Mouse (Mus musculus) heart, embryonic 11.5 days (tissue): ENCODE measurements around the gene Kifap3. TPM values are rescaled to one million over a fixed set of nuclear protein-coding genes. Genes with fewer than 3 reads are reported as not detected.
"Not testable (repeated sequence)": the region's sequence is repeated elsewhere in the genome, so short reads cannot be mapped to it uniquely, and the experiment has no call there.

ENCODE experiments used
- ATAC-seq: fragments of 200-750 bp; cut with Nextera tagmentation; replicated peaks from 2 replicates; pipeline ENCODE4 v1.8.0; 2017; ENCODE audit warnings: moderate library complexity; ENCODE audit not compliant: insufficient number of reproducible peaks, low FRiP score, low TSS enrichment
- H3K27ac ChIP-seq: fragments of 300-500 bp; sonication (generic); 2 replicates; pipeline ENCODE4 v1.5.1; 2014; ENCODE audit warnings: mild to moderate bottlenecking, low read depth, low read length
- H3K27me3 ChIP-seq: fragments of 300-500 bp; sonication (generic); 2 replicates; pipeline ENCODE4 v1.6.1; 2014; ENCODE audit warnings: mild to moderate bottlenecking, low read length, mixed read lengths; ENCODE audit not compliant: control insufficient read depth, insufficient read depth
- H3K36me3 ChIP-seq: fragments of 300-500 bp; sonication (generic); 2 replicates; pipeline ENCODE4 v1.6.1; 2014; ENCODE audit warnings: mild to moderate bottlenecking, low read length, moderate library complexity, mixed read lengths; ENCODE audit not compliant: control insufficient read depth, insufficient read depth
- H3K4me1 ChIP-seq: fragments of 300-500 bp; sonication (generic); 2 replicates; pipeline ENCODE4 v1.6.1; 2014; ENCODE audit warnings: low read length; ENCODE audit not compliant: control insufficient read depth, insufficient read depth
- H3K4me2 ChIP-seq: fragments of 300-500 bp; sonication (generic); 2 replicates; pipeline ENCODE4 v1.6.1; 2014; ENCODE audit warnings: mild to moderate bottlenecking, moderate library complexity
- H3K4me3 ChIP-seq: fragments of 300-500 bp; sonication (generic); 2 replicates; pipeline ENCODE4 v1.5.1; 2014; ENCODE audit warnings: low read depth, low read length
- H3K9ac ChIP-seq: fragments of 300-500 bp; sonication (generic); 2 replicates; pipeline ENCODE4 v1.6.1; 2014; ENCODE audit warnings: mild to moderate bottlenecking, low read depth, low read length, moderate library complexity
- H3K9me3 ChIP-seq: fragments of 300-500 bp; sonication (generic); replicated peaks from 2 replicates; pipeline ENCODE4 v1.6.1; 2016; ENCODE audit warnings: low read length; ENCODE audit not compliant: control insufficient read depth
- WGBS: fragments of 180-500 bp; shearing (Covaris S2); extraction: QIAGEN DNeasy Blood & Tissue Kit; methylation state at CpG from one replicate; pipeline ENCODE4 v1.1.7; 2014; ENCODE audit not compliant: insufficient replicate concordance; 5-methylcytosine and 5-hydroxymethylcytosine counted together
- polyA plus RNA-seq: library from polyadenylated mRNA; unstranded; fragments of >200 nt; fragmentation: Nextera tagmentation; extraction: Ambion mirVana; gene quantifications from 2 replicates; pipeline ENCODE4 v1.2.1, GENCODE M21; 2014

Kifap3 gene
- polyA plus RNA-seq: 29.3 and 32.5 TPM in 2 replicates

DNA sequence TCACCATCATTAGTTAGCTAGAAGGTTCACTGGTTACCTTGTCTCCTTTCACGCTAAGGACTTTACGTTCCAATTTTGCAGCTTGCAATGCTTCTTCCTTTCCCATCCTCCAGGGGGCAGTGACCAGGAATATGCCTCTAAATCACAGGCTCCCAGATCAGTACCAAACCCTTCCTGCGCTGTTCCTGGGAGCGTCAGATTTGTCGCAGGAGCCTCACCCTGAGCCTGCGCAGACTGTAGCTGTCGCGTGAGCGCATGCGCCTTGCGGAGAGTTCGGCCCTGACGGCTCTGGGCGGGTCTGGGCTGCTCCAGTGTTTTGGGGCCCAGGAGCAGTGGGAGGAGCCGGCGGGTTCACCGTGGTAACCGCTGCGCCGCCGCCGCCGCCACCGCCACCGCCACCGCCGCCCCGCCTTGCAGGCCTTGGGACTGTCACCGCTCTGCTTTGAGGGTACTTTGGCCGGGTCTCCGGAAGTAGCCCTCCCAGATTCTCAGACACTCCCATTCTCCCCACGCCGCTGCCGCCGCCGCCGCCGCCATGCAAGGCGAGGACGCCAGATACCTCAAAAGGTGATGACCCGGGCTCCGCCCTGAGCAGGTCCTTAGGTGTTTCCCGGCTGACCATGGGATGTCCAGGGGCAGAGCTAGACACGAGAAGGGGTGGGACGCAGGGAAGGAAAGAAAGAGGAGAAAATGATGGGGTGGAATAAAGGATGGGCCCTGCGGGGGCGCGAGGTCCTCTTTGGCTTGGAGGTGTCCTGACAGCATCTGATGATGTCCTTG lies at the start of gene Kifap3:
Kifap3 (plus strand) TSS at position 248 of the 780 bp plus-strand sequence.
- peak within 1 kb of the TSS; percentile 81 for H3K4me3 ChIP-seq
- no peaks in the 10 kb centered on the region for H3K9me3 ChIP-seq
- peak; percentile 100 for ATAC-seq
- H3K27me3 ChIP-seq: no peaks in the 10 kb centered on the region
- H3K4me2 ChIP-seq: peak within 1 kb of the TSS; percentile 74
- peak within 1 kb of the TSS; percentile 80 for H3K9ac ChIP-seq
- H3K36me3 ChIP-seq: no peaks in the 10 kb centered on the region
- H3K27ac ChIP-seq: peak within 1 kb of the TSS; percentile 29; the same call in 1 of the 2 replicates
- no peaks in the 10 kb centered on the region for H3K4me1 ChIP-seq
- under 1% methylated on average over 48 of the region's 48 CpGs for WGBS

DNA sequence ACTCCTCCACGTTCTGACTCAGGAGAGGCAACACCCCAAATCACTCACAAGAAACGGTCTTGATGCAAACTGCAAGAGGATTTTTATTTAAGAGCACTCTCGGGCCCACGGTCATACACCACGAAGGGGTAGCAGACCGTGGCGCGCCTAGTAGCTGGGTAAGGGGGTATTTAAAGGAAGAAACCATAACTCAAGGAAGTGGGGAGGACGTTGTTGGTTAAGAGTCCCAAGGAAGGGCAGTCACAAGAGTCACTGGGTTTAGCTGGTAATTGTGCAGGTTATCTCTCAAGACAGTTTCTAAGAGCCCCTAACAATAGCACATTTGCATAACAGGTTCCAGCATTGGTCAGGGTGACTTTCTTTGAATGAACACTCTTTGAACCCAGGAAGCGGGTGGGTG lies 48.2 kb upstream of the Kifap3 start:
- not testable (repeated sequence) for ATAC-seq, H3K9me3 ChIP-seq, H3K36me3 ChIP-seq, H3K9ac ChIP-seq, H3K27ac ChIP-seq, H3K4me3 ChIP-seq, H3K4me2 ChIP-seq, H3K27me3 ChIP-seq, H3K4me1 ChIP-seq
- 82% methylated on average over 10 of the region's 10 CpGs for WGBS

DNA sequence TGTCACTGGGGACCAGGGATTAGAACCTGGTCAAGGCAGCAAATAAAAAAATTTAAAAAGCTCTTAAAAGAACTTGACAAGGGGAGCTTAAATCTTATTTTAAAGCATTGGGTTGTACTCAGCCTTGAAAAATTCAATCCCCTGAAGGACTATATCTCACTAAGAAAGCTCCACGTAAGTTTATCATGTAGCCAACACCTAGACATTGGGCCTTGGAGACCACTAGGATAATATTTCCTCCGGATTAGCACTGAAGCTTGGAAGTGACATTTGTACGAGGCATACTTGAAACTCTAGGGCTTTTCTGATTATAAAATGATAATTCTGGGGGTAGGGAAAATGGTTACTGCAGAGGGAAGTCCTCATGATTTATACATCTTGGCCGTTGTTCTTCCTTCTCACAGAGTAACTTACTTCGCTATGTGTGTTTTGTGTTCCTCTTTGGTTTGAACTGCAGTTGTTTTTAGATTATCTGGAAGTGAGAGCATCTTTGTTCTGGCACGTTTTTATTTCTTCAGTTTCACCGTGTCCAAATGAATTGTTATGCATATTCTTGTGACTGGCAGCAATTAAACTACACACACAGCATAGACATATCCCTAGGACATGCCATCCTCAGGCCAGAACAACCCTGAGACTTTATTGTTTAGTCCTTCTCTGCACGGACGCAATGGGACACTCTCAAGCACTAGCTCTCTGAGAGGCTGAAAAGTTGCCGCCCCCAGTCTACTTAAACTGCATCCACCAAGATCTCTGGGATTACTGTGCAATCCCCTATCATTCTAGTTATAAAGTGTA lies 42.7 kb upstream of the Kifap3 start:
- Histone ChIP-seq H3K27me3 (no peaks in the 10 kb centered on the region), H3K36me3 (no peaks in the 10 kb centered on the region), H3K27ac (no peak overlapping the region), H3K4me3 (no peak overlapping the region), H3K9ac (no peak overlapping the region), H3K4me2 (no peak overlapping the region), H3K9me3 (no peaks in the 10 kb centered on the region; the same call in 1 of the 2 replicates), H3K4me1 (no peaks in the 10 kb centered on the region)
- WGBS: 76% methylated on average over 10 of the region's 10 CpGs
- no peak for ATAC-seq

DNA sequence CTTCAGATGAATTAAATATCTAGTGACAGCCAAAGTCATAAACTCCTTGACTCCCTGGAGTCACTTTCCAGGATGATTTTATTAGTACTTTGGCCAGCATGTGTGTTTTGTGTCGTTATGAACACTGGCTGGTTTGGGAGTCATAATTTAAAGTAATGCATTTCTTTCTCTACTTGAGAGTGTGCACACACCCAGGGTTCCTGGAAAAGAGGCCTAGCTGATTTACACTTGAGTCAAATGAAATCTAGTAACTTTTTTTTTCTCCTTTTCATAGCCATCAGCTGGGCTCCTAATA lies 42.2 kb upstream of the Kifap3 start:
- Histone ChIP-seq H3K4me2 (no peak overlapping the region), H3K27ac (no peak overlapping the region), H3K4me1 (no peaks in the 10 kb centered on the region), H3K36me3 (no peaks in the 10 kb centered on the region), H3K9me3 (no peaks in the 10 kb centered on the region; the same call in 1 of the 2 replicates), H3K9ac (no peak overlapping the region), H3K4me3 (no peak overlapping the region), H3K27me3 (no peaks in the 10 kb centered on the region)
- 80% methylated on average over 1 of the region's 1 CpGs for WGBS
- ATAC-seq: no peak

DNA sequence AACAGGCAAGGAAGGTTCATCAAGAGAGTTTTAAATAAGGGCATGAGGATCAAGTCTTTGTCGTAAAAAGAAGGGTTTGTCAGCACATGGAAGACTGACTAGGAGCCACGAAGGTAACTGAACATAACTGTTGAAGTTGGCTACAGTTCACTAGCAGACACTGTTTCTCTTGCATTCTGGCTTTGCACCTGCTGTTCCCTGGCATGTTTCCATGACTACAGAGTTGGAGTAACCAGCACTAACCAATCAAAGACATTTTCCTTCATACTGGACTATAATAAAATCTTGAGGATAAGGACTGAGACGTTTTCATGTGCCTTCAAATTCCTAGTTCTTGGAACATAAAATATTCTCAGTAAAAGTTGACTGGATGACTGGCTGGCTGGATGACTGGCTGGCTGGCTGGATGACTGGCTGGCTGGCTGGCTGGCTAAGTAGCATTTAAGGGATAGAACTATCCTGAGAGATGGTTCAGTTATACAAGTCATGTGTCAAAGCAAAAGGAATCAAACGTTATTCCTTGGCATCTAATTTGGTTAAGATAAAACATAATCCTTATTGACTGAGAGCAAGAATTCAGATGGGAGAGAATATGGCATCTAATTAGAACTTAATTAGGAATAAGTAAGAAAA lies 27.9 kb upstream of the Kifap3 start:
- H3K36me3 ChIP-seq: no peaks in the 10 kb centered on the region

DNA sequence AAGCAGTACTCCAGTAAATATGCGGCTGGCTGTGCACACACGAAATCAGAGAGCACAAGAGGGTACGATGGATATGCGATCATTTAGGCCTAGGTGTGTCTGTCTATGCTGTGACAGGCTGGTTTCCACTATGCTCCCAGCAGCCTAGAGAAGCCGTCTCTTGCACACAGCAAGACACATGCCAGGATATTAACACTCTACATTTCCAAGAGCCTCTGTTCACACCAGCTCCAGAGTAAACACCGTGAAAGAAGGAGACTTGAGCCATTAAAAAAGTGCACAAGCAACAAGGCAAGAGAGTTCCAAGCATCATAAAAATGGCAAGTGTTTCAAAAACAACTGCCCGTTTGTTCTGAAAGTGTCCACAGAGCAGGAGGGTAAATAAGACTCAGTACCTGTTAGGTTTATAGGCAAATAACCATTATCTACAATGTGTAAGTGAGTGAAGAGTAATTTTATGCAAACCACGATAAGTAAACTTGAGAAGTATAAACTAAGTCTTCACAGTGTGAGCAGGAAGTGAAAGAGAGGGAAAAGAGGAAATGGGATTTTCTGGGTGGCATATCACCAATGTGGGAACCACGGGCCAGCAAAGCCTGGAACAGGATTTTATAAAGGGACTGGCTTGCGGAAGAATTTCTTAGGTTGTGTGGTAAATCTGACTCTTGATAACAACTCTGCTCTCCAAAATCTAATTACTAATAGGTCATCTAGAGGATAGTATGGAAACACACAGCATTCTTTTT lies 21.7 kb upstream of the Kifap3 start:
- 73% methylated on average over 10 of the region's 10 CpGs for WGBS
- no peak for ATAC-seq
- H3K9me3 ChIP-seq: no peaks in the 10 kb centered on the region
- no peak overlapping the region for H3K4me2 ChIP-seq
- no peaks in the 10 kb centered on the region for H3K36me3 ChIP-seq
- H3K9ac ChIP-seq: no peak overlapping the region
- no peaks in the 10 kb centered on the region for H3K27me3 ChIP-seq
- no peak overlapping the region for H3K4me3 ChIP-seq
- H3K4me1 ChIP-seq: no peaks in the 10 kb centered on the region
- H3K27ac ChIP-seq: no peak overlapping the region

More for the DNA sequence above, 27.9 kb upstream of the Kifap3 start:
- H3K27ac ChIP-seq: no peak overlapping the region
- H3K4me2 ChIP-seq: no peak overlapping the region
- no peaks in the 10 kb centered on the region for H3K27me3 ChIP-seq
- 60% methylated on average over 4 of the region's 4 CpGs for WGBS
- H3K9ac ChIP-seq: no peak overlapping the region
- no peak overlapping the region for H3K4me3 ChIP-seq
- no peak for ATAC-seq
- H3K4me1 ChIP-seq: no peaks in the 10 kb centered on the region
- no peaks in the 10 kb centered on the region for H3K9me3 ChIP-seq

DNA sequence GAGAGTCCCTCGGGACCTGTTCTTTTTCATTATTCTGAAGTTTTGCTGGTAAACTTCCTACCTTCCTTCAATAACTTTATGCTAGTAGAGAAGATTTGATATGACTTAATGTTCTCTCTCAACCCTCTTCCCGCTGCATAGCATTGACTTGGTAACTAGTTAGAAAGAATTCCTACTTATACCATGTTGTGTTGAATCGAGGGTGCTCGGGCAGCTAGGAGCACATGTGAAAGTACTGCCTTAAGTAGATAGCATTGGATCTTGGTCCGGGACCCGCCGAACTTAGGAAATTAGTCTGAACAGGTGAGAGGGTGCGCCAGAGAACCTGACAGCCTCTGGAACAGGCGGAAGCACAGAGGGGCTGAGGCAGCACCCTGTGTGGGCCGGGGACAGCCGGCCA lies 4.2 kb downstream of the Kifap3 start:
- not testable (repeated sequence) for H3K9me3 ChIP-seq

DNA sequence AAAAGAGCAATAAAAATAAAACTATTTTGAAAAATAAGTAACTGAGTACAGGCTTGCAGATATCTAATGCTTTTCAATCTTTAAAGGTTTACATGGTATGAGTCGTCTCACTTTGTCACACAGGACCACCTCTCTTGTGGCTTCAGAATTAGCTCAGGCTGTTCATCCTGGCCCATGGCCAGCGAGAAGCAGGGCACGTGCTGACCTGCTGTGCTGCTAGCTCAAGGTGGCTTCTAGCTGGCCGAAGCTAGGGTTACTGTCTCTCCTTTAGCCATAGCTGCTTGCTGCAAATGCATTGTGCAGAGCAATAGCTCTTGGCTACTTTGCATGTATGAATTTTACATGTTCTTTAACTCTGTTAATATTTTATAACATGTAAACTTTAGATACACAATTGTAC lies 42.0 kb downstream of the Kifap3 start:
- no peak for ATAC-seq
- Histone ChIP-seq H3K27me3 (no peaks in the 10 kb centered on the region), H3K4me3 (no peak overlapping the region), H3K36me3 (0 out of 2 replicates have a peak, but pooled peaks cover 3% of the 10 kb centered on the region), H3K9ac (no peak overlapping the region), H3K4me2 (no peak overlapping the region), H3K9me3 (no peaks in the 10 kb centered on the region), H3K4me1 (no peaks in the 10 kb centered on the region), H3K27ac (no peak overlapping the region)
- WGBS: 80% methylated on average over 4 of the region's 4 CpGs

More for the DNA sequence above, 4.2 kb downstream of the Kifap3 start:
- not testable (repeated sequence) for H3K27ac ChIP-seq, H3K27me3 ChIP-seq, H3K9ac ChIP-seq, H3K36me3 ChIP-seq, H3K4me1 ChIP-seq, ATAC-seq, H3K4me2 ChIP-seq, H3K4me3 ChIP-seq
- WGBS: 89% methylated on average over 8 of the region's 11 CpGs
